Mouse (Mus musculus): ENCODE measurements around the gene Ebf3. TPM values are rescaled to one million over a fixed set of nuclear protein-coding genes. Genes with fewer than 3 reads are reported as not detected.
A peak's percentile ranks its signal among the peaks of the same experiment; 100 is the strongest.

Ebf3 gene
- polyA plus RNA-seq, 1 experiment from 2014 or later: 1.6 TPM

DNA sequence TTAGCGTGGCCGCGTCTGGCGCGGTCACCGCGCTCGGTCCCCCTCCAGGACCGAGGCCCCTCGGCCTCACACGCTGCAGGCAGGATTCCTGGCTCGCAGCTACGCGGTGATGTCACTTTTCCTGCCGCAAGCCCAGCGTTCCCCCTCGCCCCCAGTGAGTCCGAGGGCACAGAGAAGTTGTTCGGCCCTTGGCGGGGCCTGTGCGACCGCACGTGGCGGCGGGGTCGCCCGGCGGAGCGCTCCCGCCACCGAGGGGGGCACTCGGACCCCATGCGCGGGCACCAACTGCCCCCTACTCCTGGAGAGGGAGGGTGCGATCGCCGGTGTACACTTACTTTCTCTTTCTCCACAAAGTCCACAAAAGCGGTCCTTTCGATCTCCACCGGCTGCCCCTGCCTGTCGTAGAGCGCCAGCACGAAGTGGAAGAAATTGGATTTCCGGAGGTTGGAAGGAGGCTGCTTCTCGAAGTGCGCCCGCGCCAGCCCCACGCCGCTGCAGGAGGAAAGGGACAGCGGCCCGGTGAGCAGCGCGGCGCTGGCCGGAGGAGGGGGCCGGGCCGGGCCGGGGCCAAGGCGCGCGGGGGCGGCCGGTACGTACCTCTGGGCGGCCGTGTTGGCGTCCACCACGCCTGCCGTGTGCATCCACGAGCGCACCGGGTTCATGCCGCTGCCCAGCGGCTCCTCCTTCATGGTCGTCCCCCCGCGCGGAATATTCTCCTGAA is 902 bp downstream of the Ebf3 start:
- Histone ChIP-seq H3K36me3 (ENCODE audit: control insufficient read depth, insufficient read depth, low read length) (no peaks in the 10 kb centered on the region), H3K4me1 (ENCODE audit: control insufficient read depth, insufficient read depth, low read length) (peaks cover 15% of the 10 kb centered on the region; the same call in 1 of the 2 replicates), H3K9ac (replicated peaks; ENCODE audit: low read depth, low read length) (peak overlapping the region; percentile 55), H3K27me3 (ENCODE audit: control insufficient read depth, insufficient read depth, low read length) (peaks cover 57% of the 10 kb centered on the region), H3K4me3 (ENCODE audit: low read depth, low read length) (peak overlapping the region; percentile 54), H3K9me3 (ENCODE audit: control insufficient read depth, low read depth, low read length) (no peaks in the 10 kb centered on the region), H3K27ac (ENCODE audit: low read length) (0 out of 2 replicates have a peak overlapping the region, but pooled peaks have one; percentile 21), H3K4me2 (replicated peaks; ENCODE audit: low read depth, low read length) (peak overlapping the region; percentile 96)
- no peak; the same call in 1 of the 2 replicates for ATAC-seq (ENCODE audit: insufficient number of reproducible peaks, insufficient read depth, low FRiP score, low read depth)
- WGBS: under 1% methylated on average over 67 of the region's 79 CpGs

DNA sequence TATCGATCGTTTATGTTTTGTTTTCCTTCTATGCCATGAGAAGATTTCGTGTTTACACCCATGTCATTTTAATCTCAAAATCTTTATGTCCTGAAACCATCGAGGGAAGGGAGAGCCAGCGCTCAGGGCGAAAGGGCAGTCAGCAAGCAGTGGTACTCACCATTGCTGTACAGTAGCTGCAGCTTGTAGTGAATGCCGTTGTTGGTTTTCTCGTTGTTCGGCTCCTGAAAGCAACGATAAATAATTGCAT is 1.4 kb downstream of the Ebf3 start:
- no peak for ATAC-seq (ENCODE audit: insufficient number of reproducible peaks, insufficient read depth, low FRiP score, low read depth)
- peak overlapping the region; percentile 96 for H3K4me2 ChIP-seq (replicated peaks; ENCODE audit: low read depth, low read length)
- no peak overlapping the region for H3K27ac ChIP-seq (ENCODE audit: low read length)
- no peak overlapping the region for H3K9ac ChIP-seq (replicated peaks; ENCODE audit: low read depth, low read length)
- H3K4me3 ChIP-seq (ENCODE audit: low read depth, low read length): peak overlapping the region; percentile 54
- H3K4me1 ChIP-seq (ENCODE audit: control insufficient read depth, insufficient read depth, low read length): peaks cover 15% of the 10 kb centered on the region; the same call in 1 of the 2 replicates
- H3K9me3 ChIP-seq (ENCODE audit: control insufficient read depth, low read depth, low read length): no peaks in the 10 kb centered on the region
- WGBS: 1% methylated on average over 10 of the region's 10 CpGs
- H3K36me3 ChIP-seq (ENCODE audit: control insufficient read depth, insufficient read depth, low read length): no peaks in the 10 kb centered on the region
- peaks cover 56% of the 10 kb centered on the region for H3K27me3 ChIP-seq (ENCODE audit: control insufficient read depth, insufficient read depth, low read length)

DNA sequence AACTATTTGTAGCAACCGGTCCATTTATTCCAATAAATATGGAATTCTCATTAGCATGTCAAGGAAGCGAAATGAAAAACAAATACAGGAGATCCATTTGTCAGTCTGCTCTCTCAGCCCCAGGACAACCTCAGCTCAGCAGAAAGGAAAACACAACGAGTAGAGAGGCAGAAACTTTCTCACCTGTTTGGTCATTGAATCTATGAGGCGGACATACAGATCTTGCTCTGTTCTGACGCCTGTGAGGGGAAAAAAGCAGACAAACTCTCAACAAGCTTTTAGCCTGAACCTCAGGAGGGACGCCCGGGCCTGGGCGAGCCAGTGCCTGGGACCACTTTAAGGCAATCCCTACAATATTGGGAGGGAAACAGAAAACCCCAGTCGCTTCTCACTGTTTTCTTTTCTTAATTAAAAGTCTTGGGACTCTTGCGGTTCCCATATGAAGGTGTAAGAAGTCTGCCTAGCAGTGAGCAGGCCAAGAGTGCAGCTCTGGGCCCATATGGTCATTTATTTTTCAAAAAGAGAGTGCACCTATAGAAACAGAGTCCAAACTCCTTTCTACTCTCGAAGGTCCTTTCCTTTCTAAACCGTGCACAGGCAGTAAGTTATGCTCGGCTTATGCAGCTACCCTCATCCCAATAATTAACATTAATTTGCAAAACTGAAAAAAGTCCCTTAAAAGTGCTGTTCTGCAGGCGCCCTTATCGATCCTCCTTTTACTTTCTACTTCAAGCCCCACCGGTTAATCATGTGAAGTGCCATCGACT is 1.9 kb downstream of the Ebf3 start:
- Histone ChIP-seq H3K4me2 (replicated peaks; ENCODE audit: low read depth, low read length) (peak overlapping the region; percentile 96), H3K9me3 (ENCODE audit: control insufficient read depth, low read depth, low read length) (no peaks in the 10 kb centered on the region), H3K9ac (replicated peaks; ENCODE audit: low read depth, low read length) (no peak overlapping the region), H3K4me1 (ENCODE audit: control insufficient read depth, insufficient read depth, low read length) (peaks cover 12% of the 10 kb centered on the region; the same call in 1 of the 2 replicates), H3K27me3 (ENCODE audit: control insufficient read depth, insufficient read depth, low read length) (peaks cover 54% of the 10 kb centered on the region), H3K36me3 (ENCODE audit: control insufficient read depth, insufficient read depth, low read length) (no peaks in the 10 kb centered on the region), H3K4me3 (ENCODE audit: low read depth, low read length) (peak overlapping the region; percentile 54), H3K27ac (ENCODE audit: low read length) (no peak overlapping the region)
- 8% methylated on average over 17 of the region's 17 CpGs for WGBS
- ATAC-seq (ENCODE audit: insufficient number of reproducible peaks, insufficient read depth, low FRiP score, low read depth): no peak

DNA sequence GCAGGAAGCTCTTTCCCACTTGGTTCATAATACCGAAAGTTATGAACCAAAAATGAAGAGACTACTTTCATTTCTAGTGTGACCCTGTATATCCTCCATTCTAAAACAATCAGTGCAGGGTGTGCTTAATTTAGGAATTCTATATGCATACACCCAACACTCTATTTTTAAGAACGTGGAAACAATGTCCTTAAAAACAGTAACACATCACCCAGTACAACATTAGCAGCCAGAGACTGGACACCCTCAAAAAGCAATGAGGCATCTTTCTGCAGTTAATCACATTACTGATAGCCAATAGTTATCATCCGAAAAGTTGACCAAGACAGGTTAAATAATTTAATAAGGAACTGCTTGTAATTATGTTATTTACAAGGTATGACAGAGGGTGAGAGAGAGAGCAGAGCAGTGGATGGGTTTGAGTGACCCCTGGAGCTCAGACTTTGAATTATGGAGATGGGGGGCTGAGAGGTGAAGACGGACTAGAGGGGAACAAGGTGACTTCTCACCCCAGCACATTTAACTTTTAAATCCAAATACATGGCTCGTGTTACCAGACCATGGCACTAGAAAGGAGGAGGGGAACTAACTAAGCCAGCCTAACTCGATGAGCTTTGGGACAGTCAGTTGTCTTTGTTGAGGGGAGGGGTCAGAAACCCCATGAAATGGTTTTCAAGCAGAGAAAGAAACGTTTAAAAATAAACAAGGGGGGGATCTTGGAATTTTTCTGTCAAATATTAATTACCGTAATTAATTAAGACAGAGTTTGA is 2.7 kb downstream of the Ebf3 start:
- Histone ChIP-seq H3K27me3 (ENCODE audit: control insufficient read depth, insufficient read depth, low read length) (peaks cover 51% of the 10 kb centered on the region), H3K4me3 (ENCODE audit: low read depth, low read length) (peak overlapping the region; percentile 23; the same call in 1 of the 2 replicates), H3K9ac (replicated peaks; ENCODE audit: low read depth, low read length) (no peak overlapping the region)

DNA sequence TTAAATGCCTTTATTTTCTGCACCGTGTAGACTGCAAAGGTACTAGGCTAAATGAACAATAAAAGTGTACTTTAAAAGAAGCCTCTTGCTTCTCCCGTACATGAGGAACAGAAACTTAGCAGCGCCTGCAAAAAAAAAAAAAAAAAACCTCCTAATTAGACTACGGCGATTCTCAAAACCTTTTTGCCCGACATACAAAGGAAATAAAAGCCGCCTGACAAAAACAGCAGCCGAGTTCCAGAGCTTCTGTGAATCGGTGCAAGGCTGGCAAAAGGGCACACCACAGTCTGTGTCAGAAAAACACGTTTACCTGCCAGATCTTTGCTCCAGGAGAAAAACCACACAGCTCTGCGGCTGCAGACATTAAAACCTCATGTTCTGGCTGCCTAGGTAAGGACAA is 3.4 kb downstream of the Ebf3 start:
- 5% methylated on average over 11 of the region's 11 CpGs for WGBS
- no peak overlapping the region for H3K27ac ChIP-seq (ENCODE audit: low read length)
- H3K9ac ChIP-seq (replicated peaks; ENCODE audit: low read depth, low read length): no peak overlapping the region
- ATAC-seq (ENCODE audit: insufficient number of reproducible peaks, insufficient read depth, low FRiP score, low read depth): no peak
- H3K4me1 ChIP-seq (ENCODE audit: control insufficient read depth, insufficient read depth, low read length): peaks cover 12% of the 10 kb centered on the region; the same call in 1 of the 2 replicates
- no peaks in the 10 kb centered on the region for H3K36me3 ChIP-seq (ENCODE audit: control insufficient read depth, insufficient read depth, low read length)
- peaks cover 50% of the 10 kb centered on the region for H3K27me3 ChIP-seq (ENCODE audit: control insufficient read depth, insufficient read depth, low read length)
- H3K9me3 ChIP-seq (ENCODE audit: control insufficient read depth, low read depth, low read length): no peaks in the 10 kb centered on the region
- peak overlapping the region; percentile 39; the same call in 1 of the 2 replicates for H3K4me2 ChIP-seq (replicated peaks; ENCODE audit: low read depth, low read length)
- H3K4me3 ChIP-seq (ENCODE audit: low read depth, low read length): peak overlapping the region; percentile 23; the same call in 1 of the 2 replicates

More for the DNA sequence above, 2.7 kb downstream of the Ebf3 start:
- 6% methylated on average over 8 of the region's 8 CpGs for WGBS
- peaks cover 12% of the 10 kb centered on the region; the same call in 1 of the 2 replicates for H3K4me1 ChIP-seq (ENCODE audit: control insufficient read depth, insufficient read depth, low read length)
- H3K9me3 ChIP-seq (ENCODE audit: control insufficient read depth, low read depth, low read length): no peaks in the 10 kb centered on the region
- peak overlapping the region; percentile 39; the same call in 1 of the 2 replicates for H3K4me2 ChIP-seq (replicated peaks; ENCODE audit: low read depth, low read length)
- H3K27ac ChIP-seq (ENCODE audit: low read length): no peak overlapping the region
- no peaks in the 10 kb centered on the region for H3K36me3 ChIP-seq (ENCODE audit: control insufficient read depth, insufficient read depth, low read length)
- no peak for ATAC-seq (ENCODE audit: insufficient number of reproducible peaks, insufficient read depth, low FRiP score, low read depth)

DNA sequence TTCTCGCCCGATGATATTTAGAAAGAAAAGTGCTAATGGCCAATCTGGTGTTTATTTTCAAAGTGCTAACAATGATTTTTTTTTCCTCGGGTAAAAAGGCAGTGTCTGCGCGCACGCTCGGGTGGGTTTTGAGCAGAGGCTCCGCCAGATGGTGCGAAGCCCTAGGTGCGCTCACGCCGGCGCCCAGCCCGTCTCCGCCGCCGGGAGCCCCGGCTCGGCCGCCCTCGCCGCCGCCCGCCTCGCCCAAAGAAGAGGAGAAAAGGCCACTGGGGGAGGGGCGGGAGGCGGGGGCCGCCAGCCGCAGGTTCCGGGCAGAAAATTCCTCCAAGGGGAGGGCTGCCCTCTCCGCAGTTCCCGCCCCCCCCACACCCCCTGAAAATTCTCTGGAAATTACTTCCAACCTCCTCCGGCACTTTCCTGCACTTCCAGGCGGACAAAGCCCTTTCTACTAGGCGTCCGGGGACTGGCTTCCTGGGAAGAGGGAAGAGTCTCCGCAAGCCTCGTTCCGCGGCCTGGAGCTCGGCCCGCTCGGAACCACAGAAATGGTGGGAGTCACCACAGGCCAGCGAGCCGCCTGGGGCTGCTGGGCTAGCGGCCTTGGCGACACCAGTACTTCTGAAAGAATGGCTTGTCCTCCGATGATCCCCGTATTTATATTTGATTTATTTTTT is 4.0 kb downstream of the Ebf3 start:
- Histone ChIP-seq H3K27ac (ENCODE audit: low read length) (no peak overlapping the region), H3K36me3 (ENCODE audit: control insufficient read depth, insufficient read depth, low read length) (no peaks in the 10 kb centered on the region), H3K27me3 (ENCODE audit: control insufficient read depth, insufficient read depth, low read length) (peaks cover 49% of the 10 kb centered on the region), H3K4me2 (replicated peaks; ENCODE audit: low read depth, low read length) (peak overlapping the region; percentile 39), H3K9me3 (ENCODE audit: control insufficient read depth, low read depth, low read length) (no peaks in the 10 kb centered on the region), H3K9ac (replicated peaks; ENCODE audit: low read depth, low read length) (no peak overlapping the region), H3K4me1 (ENCODE audit: control insufficient read depth, insufficient read depth, low read length) (peaks cover 12% of the 10 kb centered on the region; the same call in 1 of the 2 replicates), H3K4me3 (ENCODE audit: low read depth, low read length) (peak overlapping the region; percentile 23)
- under 1% methylated on average over 46 of the region's 49 CpGs for WGBS
- ATAC-seq (ENCODE audit: insufficient number of reproducible peaks, insufficient read depth, low FRiP score, low read depth): no peak

DNA sequence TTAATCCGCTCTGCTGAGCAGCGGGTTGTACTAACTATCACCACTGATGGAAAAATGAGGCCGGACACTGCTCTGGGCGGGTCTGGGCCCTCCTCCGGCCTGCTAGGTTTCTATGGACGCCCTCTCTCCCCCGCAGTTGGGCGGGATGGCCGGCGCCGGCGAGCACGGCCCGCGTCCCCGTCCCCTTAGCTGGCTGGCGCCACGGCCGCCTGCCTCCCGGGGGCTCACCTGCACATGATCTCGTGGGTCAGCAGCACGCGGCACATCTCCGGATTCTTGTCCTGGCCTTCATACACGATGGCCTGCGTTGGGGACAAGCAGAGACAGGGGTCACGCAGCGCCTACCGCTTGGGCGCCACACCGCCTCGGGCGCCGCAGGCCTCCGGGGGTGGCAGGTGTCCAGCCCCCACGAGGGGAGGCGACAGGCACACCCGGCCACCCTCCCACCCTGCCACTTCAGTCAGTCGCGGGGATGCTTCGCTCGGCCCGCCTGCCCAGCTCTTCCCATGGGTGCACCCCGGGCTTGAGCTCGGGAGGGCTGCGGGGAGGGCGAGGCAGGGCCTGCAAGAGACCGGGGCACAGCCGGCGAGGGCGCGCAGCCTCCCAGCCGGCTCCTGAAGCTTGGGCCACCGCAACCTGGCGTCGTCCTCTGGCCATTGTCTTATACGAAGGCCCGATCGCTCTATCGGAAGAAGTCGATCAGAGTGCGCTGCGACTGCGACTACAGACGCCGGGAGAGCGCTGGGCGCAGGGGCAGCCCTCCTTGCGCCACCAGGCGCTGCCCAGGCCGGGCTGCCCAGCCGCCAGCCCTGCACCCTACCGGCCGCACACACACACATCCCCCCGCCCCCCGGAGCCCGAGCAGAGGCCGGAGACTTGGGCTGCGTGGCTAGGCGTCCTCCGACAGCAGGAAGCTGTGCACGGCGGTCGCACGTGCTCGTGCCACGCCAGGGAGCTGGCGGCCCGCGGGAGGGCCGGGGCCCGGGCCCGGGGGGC is 4.9 kb downstream of the Ebf3 start:
- Histone ChIP-seq H3K4me1 (ENCODE audit: control insufficient read depth, insufficient read depth, low read length) (peaks cover 12% of the 10 kb centered on the region; the same call in 1 of the 2 replicates), H3K27me3 (ENCODE audit: control insufficient read depth, insufficient read depth, low read length) (peaks cover 49% of the 10 kb centered on the region), H3K27ac (ENCODE audit: low read length) (no peak overlapping the region), H3K4me2 (replicated peaks; ENCODE audit: low read depth, low read length) (peak overlapping the region; percentile 39), H3K9ac (replicated peaks; ENCODE audit: low read depth, low read length) (no peak overlapping the region), H3K4me3 (ENCODE audit: low read depth, low read length) (peak overlapping the region; percentile 23), H3K9me3 (ENCODE audit: control insufficient read depth, low read depth, low read length) (no peaks in the 10 kb centered on the region), H3K36me3 (ENCODE audit: control insufficient read depth, insufficient read depth, low read length) (no peaks in the 10 kb centered on the region)
- no peak for ATAC-seq (ENCODE audit: insufficient number of reproducible peaks, insufficient read depth, low FRiP score, low read depth)
- WGBS: 3% methylated on average over 93 of the region's 93 CpGs

All from stomach, embryonic 14.5 days (tissue).